Mouse (Mus musculus): ENCODE results near the gene Tmem119.
A peak's percentile ranks its signal among the peaks of the same experiment; 100 is the strongest.
"Not testable (repeated sequence)": the region's sequence is repeated elsewhere in the genome, so short reads cannot be mapped to it uniquely, and the experiment has no call there.

Tmem119 gene

DNA sequence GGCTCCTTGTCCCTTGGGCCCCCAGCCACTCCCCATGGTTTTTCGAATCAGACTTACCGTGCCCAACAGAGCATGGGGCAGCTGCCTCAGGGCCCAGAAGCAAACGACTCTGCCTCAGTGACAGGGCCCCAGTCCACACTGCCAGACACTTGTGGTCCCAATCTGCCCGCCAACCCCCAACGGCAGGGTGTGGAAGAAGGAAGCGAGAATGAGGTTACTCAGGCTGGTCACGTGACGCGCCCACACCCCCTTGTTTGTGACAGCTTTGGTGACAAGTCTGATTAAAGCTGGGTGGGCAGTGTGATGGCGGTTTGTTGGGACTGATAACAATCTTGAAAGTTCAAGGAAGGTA lies 30.0 kb upstream of the Tmem119 start:
- Histone ChIP-seq H3K36me3 (ENCODE audit: control insufficient read depth, insufficient read depth, low read length, poor library complexity, severe bottlenecking) (no peaks in the 10 kb centered on the region), H3K27me3 (ENCODE audit: control insufficient read depth, insufficient read depth, low read length, poor library complexity, severe bottlenecking) (no peaks in the 10 kb centered on the region)
- peak; percentile 91 for DNase-seq (ENCODE audit: low read depth, low spot score)

DNA sequence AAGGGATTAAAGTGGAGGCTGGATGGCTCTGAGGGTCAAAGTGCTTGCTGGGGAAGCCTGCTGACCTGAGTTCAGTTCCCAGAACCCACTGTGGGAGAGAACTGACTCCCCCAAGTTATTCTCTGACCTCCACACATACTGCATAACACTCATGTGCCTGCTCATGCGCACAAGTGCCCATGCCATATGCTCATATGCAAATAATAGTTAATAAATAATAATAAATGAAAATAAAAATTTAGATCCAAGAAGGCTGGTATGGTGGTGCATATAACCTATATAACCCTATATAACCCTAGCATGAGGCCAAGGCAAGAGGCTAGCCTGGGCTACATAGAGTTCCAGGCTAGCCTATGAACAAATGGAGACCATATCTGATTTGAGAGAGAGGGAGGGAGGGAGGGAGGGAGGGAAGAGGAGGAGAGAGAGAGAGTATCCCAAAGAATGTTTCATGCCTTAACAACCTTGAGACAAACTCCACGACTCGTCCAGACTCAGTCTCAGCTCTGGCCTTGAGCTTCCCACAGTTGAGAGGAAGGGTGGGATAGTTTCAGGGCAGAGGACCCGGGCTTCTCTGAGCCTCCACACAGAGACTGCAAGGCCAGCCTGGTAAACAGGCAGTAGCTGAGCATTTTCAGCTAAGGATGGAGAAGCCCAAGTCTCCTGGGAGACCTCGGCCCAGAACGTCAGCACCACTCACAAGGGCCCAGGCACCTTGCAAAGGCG lies 29.4 kb upstream of the Tmem119 start:
- no peak for DNase-seq (ENCODE audit: low read depth, low spot score)
- Histone ChIP-seq H3K36me3 (ENCODE audit: control insufficient read depth, insufficient read depth, low read length, poor library complexity, severe bottlenecking) (no peaks in the 10 kb centered on the region), H3K27me3 (ENCODE audit: control insufficient read depth, insufficient read depth, low read length, poor library complexity, severe bottlenecking) (no peaks in the 10 kb centered on the region)

DNA sequence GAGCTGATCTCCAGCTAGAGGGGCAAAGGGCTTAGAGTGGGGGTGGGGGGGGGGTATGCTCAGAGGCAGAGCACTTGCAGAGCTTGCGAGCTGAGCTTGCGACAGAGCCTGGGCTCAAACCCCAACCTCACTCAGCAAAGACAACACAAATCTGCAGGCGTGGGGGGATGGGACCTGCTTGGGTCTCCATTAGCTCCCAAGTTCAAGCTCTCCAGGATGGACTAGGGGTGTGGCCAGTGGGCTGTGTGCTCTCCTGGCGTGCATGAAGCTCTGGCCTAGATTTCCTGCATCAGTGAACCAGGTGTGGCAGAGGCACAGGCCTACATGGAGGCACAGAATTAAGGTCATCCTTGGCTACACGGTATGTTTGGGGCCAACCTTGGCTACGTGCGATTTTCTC lies 28.2 kb upstream of the Tmem119 start:
- DNase-seq (ENCODE audit: low read depth, low spot score) = no peak

DNA sequence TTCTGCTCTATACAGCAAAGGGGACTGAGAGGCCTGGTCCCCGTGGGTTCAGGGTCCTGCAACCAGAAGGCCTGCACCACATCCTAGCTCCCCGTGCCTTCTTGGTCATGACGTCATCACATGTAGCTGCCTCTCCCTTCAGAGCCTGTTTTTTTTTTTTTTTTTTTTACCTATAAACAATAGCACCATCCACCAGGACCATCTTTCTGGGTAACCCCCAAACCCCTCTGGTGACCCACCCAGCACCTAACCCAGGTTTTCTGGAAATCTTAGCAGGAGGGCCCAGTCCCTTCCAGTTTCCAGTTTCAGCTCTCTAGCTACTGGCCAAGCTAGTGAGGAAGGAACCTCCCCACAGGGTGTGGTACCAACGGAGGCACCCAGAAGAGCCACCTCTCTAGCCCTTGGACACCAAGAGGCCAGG lies 27.7 kb upstream of the Tmem119 start:
- H3K36me3 ChIP-seq (ENCODE audit: control insufficient read depth, insufficient read depth, low read length, poor library complexity, severe bottlenecking) = no peaks in the 10 kb centered on the region
- no peaks in the 10 kb centered on the region for H3K27me3 ChIP-seq (ENCODE audit: control insufficient read depth, insufficient read depth, low read length, poor library complexity, severe bottlenecking)
- no peak for DNase-seq (ENCODE audit: low read depth, low spot score)

More for the DNA sequence above, 28.2 kb upstream of the Tmem119 start:
- H3K36me3 ChIP-seq (ENCODE audit: control insufficient read depth, insufficient read depth, low read length, poor library complexity, severe bottlenecking) = no peaks in the 10 kb centered on the region
- no peaks in the 10 kb centered on the region for H3K27me3 ChIP-seq (ENCODE audit: control insufficient read depth, insufficient read depth, low read length, poor library complexity, severe bottlenecking)

DNA sequence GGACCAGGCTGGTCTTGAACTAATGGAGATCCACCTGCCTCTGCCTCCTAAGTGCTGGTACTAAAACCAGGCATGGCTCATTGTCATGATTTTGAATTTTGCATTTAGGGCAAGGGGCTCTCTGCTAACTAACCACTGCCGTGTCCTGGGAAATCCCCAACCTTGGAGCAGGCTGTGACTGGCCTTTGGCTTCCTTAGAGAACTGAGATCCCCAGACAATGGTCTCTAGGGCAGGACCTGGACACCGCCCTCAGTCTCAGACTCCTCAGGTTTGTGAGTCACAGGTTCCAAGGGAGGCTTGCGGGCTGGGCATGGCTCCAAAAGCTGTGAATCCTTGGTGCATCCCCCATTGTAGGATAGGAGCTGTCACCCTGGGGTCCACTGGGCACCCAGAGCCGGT lies 26.3 kb upstream of the Tmem119 start:
- H3K27me3 ChIP-seq (ENCODE audit: control insufficient read depth, insufficient read depth, low read length, poor library complexity, severe bottlenecking) = no peaks in the 10 kb centered on the region
- no peaks in the 10 kb centered on the region for H3K36me3 ChIP-seq (ENCODE audit: control insufficient read depth, insufficient read depth, low read length, poor library complexity, severe bottlenecking)
- DNase-seq (ENCODE audit: low read depth, low spot score) = no peak

DNA sequence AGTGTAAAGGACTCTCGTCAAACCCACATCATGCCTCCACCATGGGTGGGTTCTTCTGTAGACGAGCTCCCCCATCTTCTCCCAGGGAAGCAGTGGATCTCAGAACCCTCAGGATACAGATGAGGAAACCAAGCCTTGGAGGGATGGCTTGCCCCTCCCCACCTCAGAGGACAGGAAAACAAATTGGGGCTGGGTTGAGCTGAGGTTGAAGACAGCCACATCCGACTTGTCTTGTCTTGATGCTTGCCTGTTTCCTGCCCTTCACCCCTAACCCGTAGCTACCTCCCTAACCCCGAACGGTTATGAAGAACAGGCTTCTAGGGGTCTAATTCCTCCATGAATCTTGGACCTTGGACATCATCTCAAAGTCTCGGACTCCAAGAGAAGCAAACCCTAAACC lies 25.2 kb upstream of the Tmem119 start:
- DNase-seq (ENCODE audit: low read depth, low spot score) = no peak
- Histone ChIP-seq H3K36me3 (ENCODE audit: control insufficient read depth, insufficient read depth, low read length, poor library complexity, severe bottlenecking) (no peaks in the 10 kb centered on the region), H3K27me3 (ENCODE audit: control insufficient read depth, insufficient read depth, low read length, poor library complexity, severe bottlenecking) (no peaks in the 10 kb centered on the region)

DNA sequence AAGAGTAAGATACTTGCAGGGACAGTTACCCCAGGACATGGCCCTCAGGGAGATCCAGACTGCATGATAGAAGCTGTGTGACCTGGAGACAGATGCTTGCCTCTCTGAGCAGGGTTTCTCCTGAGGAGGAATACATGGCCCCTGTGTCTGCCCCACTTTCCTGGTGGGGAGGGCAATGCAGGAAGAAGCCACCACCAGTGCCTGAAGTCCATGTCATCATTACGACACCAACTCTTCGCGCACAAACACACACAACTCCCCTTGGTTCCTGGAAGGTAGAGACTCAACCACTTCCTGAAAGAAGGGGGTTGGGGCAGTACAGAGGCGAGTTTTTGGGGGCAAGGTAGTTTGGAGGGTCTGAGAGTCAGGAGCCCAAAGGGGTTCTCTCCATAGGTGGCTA lies 23.9 kb upstream of the Tmem119 start:
- H3K27me3 ChIP-seq (ENCODE audit: control insufficient read depth, insufficient read depth, low read length, poor library complexity, severe bottlenecking) = no peaks in the 10 kb centered on the region
- no peak for DNase-seq (ENCODE audit: low read depth, low spot score)
- no peaks in the 10 kb centered on the region for H3K36me3 ChIP-seq (ENCODE audit: control insufficient read depth, insufficient read depth, low read length, poor library complexity, severe bottlenecking)

DNA sequence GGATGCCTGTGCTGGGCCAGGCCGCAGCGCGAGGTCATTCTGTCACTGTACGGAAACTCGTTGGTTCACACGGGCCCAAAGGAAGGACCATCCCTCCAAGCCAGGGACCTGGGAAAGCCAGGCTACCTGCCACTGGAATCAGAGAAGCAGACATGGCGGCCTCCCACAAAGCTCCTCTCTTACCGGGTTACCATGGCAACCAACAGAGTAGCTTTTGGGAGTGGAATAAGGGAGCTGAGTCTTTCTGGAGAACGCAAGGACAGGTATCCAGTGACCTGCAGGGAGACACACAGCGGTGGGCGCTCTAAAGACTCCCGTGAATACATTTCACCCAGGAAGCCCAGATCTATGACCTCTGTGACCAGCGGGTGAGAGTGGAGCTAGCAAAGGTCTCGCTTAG lies 18.3 kb upstream of the Tmem119 start:
- Histone ChIP-seq H3K36me3 (ENCODE audit: control insufficient read depth, insufficient read depth, low read length, poor library complexity, severe bottlenecking) (no peaks in the 10 kb centered on the region), H3K27me3 (ENCODE audit: control insufficient read depth, insufficient read depth, low read length, poor library complexity, severe bottlenecking) (no peaks in the 10 kb centered on the region)
- no peak for DNase-seq (ENCODE audit: low read depth, low spot score)

DNA sequence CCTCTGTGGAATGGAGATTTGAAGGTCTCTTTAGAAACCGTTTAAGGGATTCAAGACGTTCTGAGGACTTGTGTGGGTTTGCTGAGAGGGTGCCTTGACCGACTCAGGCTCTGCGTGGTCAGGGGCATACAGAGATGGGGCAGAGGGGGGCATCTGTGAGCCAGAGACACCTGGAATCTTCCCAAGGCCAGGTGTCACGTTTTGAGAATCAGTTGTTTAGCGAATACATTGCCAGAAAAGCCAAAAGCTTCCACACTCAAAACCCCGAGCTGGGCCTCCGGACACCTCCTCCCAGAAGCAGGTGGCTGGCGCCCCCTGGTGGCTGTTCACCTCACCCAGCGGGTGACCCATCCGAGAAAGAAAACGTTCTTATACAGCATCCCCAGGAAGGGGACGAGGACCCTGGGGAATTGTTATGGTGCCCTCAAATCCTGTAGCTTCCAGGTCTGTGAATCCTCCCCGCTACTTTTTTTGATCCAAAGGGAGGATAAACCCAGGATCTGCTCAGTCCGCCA lies 15.4 kb upstream of the Tmem119 start:
- Histone ChIP-seq H3K36me3 (ENCODE audit: control insufficient read depth, insufficient read depth, low read length, poor library complexity, severe bottlenecking) (no peaks in the 10 kb centered on the region), H3K27me3 (ENCODE audit: control insufficient read depth, insufficient read depth, low read length, poor library complexity, severe bottlenecking) (no peaks in the 10 kb centered on the region)
- DNase-seq (ENCODE audit: low read depth, low spot score) = peak; percentile 88

DNA sequence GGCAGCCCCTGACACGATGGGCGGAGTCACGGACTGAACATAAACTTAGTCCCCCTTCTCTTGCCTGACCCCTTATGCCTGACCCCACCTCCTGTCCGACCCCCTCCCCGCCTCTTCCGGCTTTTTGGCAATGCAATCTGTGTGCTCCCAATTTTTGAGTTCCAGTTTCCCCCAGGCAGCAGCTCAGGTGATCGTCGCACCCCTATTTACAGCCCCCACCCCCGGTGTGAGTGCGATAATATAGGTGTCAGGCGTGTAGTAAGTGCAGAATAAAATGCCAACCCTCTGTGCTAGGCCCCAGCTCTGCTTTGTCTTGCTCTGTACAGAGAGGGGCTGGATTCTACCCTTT lies 14.7 kb upstream of the Tmem119 start:
- Histone ChIP-seq H3K27me3 (ENCODE audit: control insufficient read depth, insufficient read depth, low read length, poor library complexity, severe bottlenecking) (no peaks in the 10 kb centered on the region), H3K36me3 (ENCODE audit: control insufficient read depth, insufficient read depth, low read length, poor library complexity, severe bottlenecking) (no peaks in the 10 kb centered on the region)
- DNase-seq (ENCODE audit: low read depth, low spot score) = no peak

DNA sequence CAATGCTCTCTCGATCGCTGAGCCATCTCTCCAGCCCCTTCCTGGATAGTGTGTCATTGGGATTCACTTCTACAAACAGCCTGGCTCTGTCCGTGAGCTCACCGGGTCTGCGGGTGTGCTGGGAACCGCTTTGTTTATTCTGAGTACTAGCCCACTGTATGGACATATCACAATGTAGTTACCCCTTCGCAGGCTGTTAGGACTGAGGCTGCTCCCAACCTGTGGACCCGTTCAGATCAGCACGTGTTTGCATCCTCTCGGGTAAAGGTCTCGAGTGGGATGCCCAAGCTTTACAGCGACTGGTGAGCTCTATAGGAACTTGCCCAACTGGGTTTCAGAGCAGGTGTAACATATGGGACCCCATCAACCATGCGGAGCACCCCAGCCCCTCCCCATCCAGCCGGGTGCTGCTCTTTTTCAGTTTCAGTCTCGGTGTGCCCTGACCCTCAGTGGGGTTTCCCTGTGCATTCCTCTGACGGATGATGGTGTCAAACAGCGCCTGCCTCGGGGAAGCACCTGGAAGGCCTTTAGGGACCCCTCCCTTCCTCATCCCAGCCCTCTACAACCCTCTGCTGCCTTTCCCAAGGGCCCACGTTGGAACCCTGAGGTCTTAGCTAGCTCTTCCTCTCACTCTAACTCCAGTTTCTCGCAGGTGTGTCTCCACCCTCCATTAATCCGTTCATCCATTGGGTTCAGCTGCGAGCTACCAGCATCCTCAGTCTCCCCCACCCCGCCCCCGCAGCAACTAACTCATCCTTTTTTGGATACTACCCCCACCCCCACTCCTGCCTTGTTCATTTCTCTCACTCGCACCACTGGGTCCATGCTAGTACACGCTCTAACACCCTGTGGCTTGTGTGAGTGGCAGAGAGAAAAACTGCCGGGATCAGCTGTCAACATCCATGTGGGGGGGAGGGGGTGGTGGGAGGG lies 14.1 kb upstream of the Tmem119 start:
- no peaks in the 10 kb centered on the region for H3K27me3 ChIP-seq (ENCODE audit: control insufficient read depth, insufficient read depth, low read length, poor library complexity, severe bottlenecking)
- DNase-seq (ENCODE audit: low read depth, low spot score) = peak; percentile 77
- H3K36me3 ChIP-seq (ENCODE audit: control insufficient read depth, insufficient read depth, low read length, poor library complexity, severe bottlenecking) = no peaks in the 10 kb centered on the region

DNA sequence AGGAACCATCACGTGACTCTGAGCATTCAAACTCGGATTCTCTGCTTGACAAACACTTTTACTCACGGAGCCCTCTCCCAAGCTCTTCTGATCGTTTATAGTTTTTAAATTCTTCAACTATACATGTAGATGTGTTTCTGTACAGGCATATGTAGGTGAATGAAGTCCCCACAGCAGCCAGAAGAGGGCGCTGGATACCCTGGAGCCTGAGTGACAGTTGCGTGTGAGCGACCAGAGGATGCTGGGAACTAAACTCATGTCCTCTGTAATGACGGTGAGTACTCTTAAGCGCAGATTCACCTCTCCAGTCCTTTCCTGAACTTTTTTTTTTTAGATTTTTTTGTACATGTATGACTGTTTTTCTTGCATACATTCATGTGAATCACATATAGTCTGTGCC lies 13.3 kb upstream of the Tmem119 start:
- Histone ChIP-seq H3K27me3 (ENCODE audit: control insufficient read depth, insufficient read depth, low read length, poor library complexity, severe bottlenecking) (no peaks in the 10 kb centered on the region), H3K36me3 (ENCODE audit: control insufficient read depth, insufficient read depth, low read length, poor library complexity, severe bottlenecking) (no peaks in the 10 kb centered on the region)
- DNase-seq (ENCODE audit: low read depth, low spot score) = peak; percentile 76

DNA sequence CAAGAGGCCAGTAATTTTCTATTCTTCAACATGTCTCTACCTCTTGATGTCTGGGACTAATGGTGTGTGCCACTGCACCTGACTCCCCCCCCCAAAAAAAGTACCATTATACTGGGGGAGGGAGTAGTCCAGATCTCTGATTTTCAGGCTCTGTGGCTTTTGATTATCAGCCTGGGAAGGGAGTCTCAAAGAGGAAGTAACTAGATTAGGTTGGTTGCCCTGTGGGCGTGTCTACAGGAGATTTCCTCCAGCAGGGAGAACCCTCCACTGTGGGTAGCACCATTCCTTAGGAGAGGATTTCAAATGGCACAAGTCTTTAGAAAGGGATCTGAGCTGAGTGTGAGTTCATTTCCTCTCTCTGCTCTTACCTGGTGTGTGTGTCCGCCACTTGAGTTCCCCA lies 12.3 kb upstream of the Tmem119 start:
- DNase-seq (ENCODE audit: low read depth, low spot score) = peak; percentile 53
- Histone ChIP-seq H3K36me3 (ENCODE audit: control insufficient read depth, insufficient read depth, low read length, poor library complexity, severe bottlenecking) (no peaks in the 10 kb centered on the region), H3K27me3 (ENCODE audit: control insufficient read depth, insufficient read depth, low read length, poor library complexity, severe bottlenecking) (no peaks in the 10 kb centered on the region)

DNA sequence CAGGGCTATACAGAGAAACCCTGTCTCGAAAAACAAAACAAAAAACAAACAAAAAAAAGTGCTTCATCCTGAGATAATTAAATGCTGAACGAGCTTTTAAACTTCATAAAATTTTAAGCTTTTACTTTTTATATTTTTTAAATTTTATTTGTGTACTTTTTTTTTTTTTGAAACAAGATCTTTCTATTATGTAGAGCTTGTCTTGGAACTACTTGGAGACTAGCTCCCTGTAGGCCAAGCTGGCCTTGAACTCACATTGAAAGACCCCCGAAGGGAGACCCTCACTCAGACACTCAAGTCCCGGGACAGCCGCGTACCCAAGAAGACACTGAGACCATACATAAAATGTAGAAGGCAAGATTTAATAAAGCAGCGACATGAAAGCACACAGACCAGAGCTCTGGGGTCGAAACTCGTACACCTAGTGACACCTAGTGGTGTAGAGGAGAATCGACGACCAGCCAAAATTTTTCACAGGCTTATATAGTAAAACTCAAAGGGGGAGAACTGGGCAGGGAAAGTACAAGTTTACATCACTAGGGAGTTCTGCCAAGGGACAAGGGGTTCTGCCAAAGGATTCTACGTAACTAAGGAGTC lies 11.6 kb upstream of the Tmem119 start:
- DNase-seq (ENCODE audit: low read depth, low spot score) = peak; percentile 60
- H3K36me3 ChIP-seq (ENCODE audit: control insufficient read depth, insufficient read depth, low read length, poor library complexity, severe bottlenecking); H3K27me3 ChIP-seq (ENCODE audit: control insufficient read depth, insufficient read depth, low read length, poor library complexity, severe bottlenecking): not testable (repeated sequence)

DNA sequence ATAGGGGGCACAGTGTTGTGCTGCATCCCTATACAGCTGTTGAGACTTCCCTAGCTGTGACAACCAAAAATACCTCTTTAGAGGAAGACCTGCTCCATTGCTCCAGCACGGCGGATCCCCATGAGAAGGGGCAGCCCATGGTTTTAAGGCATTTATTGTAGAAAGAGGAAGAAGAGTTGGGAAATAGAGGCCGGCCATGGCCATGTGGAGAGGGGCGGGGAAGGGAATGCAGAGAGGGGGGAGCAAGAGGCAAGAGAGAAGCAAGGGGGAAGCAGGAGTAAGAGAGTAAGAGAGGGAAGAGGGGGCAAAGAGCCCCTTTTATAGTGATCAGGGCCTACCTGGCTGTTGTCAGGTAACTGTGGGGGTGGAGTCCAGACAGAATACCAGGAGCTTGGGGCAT lies 9.8 kb upstream of the Tmem119 start:
- DNase-seq (ENCODE audit: low read depth, low spot score) = no peak

More for the DNA sequence above, 9.8 kb upstream of the Tmem119 start:
- Histone ChIP-seq H3K36me3 (ENCODE audit: control insufficient read depth, insufficient read depth, low read length, poor library complexity, severe bottlenecking) (no peaks in the 10 kb centered on the region), H3K27me3 (ENCODE audit: control insufficient read depth, insufficient read depth, low read length, poor library complexity, severe bottlenecking) (no peaks in the 10 kb centered on the region)
